31 mouse cellular contexts compared by ENCODE assay signal in genomic region chr3:145605437-145606123, GRCm38 (mm10). TPM values are rescaled to one million over a fixed set of nuclear protein-coding genes. Genes with fewer than 3 reads are reported as not detected.
A peak's percentile ranks its signal among the peaks of the same experiment; 100 is the strongest.
DNase-seq lines count a peak whose midpoint lies in the region; ATAC-seq and TF ChIP-seq lines count a peak whose summit lies in the region.
"Had no signal": no experiment of that assay in that cellular context is flagged by ENCODE, and none has a peak within 500 bp of the region (broad histone marks: within the 10 kb centered on the region; RNA-seq: fewer than 3 reads in every experiment).

No protein-coding gene starts in this region.

- no peak overlapping the region for H3K4me2 ChIP-seq in forebrain, embryonic 11.5 days (ENCODE audit: low read depth, low read length, severe bottlenecking)
- no peak overlapping the region for H3K4me2 ChIP-seq in forebrain, embryonic 13.5 days
- H3K4me2 ChIP-seq in liver, embryonic 11.5 days = no peak overlapping the region
- H3K4me2 ChIP-seq: heart, embryonic 11.5 days; hindbrain, embryonic 13.5 days; limb, embryonic 15.5 days; midbrain, embryonic 12.5 days; neural tube, embryonic 12.5 days had no signal

- no peak for TF ChIP-seq POLR2A in MEL (IDR thresholded peaks at IDR 0.05; ENCODE audit: control insufficient read depth in 1 of 2, insufficient read depth in 1 of 2, low read depth in 1 of 2, low read length in 2 of 2, poor library complexity in 1 of 2)

- H3K9ac ChIP-seq in forebrain, embryonic 11.5 days (ENCODE audit: low read length) = no peak overlapping the region
- no peak overlapping the region for H3K9ac ChIP-seq in forebrain, embryonic 13.5 days
- no peak overlapping the region for H3K9ac ChIP-seq in MEL (ENCODE audit: control insufficient read depth, low read depth, low read length, poor library complexity, severe bottlenecking)
- H3K9ac ChIP-seq in liver, embryonic 11.5 days (ENCODE audit: low read depth, low read length) = no peak overlapping the region
- H3K9ac ChIP-seq: forebrain, postnatal 0 days; hindbrain, embryonic 13.5 days; limb, embryonic 15.5 days; liver, embryonic 14.5 days; midbrain, embryonic 12.5 days; neural tube, embryonic 12.5 days had no signal

- H3K4me1 ChIP-seq in forebrain, embryonic 11.5 days (replicated peaks; ENCODE audit: control insufficient read depth, insufficient read depth, low read length) = no peaks in the 10 kb centered on the region
- 0 out of 2 replicates have a peak, but pooled peaks cover 6% of the 10 kb centered on the region for H3K4me1 ChIP-seq in forebrain, embryonic 13.5 days
- peaks cover 0 to 2% of the 10 kb centered on the region in 2 experiments; a peak in 1 of 4 replicates for H3K4me1 ChIP-seq in MEL (ENCODE audit: control insufficient read depth in 1 of 2, insufficient read depth in 2 of 2, low read length in 2 of 2)
- H3K4me1 ChIP-seq in liver, embryonic 11.5 days (replicated peaks; ENCODE audit: control insufficient read depth, insufficient read depth, low read length) = peaks cover 6% of the 10 kb centered on the region; the same call in 1 of the 2 replicates
- H3K4me1 ChIP-seq: limb, embryonic 10.5 days had no signal

- DNase-seq in forebrain, embryonic 11.5 days (ENCODE audit: low spot score) = peak; percentile 20
- DNase-seq in 416B (ENCODE audit: low read depth) (peak; percentile 46), MEL (ENCODE audit: low read depth, low spot score) (peak; percentile 33)
- DNase-seq in embryo, embryonic 10 days (ENCODE audit: low spot score) = no peak
- no peak for DNase-seq in liver, embryonic 11.5 days (ENCODE audit: low spot score)
- DNase-seq in layer of hippocampus, postnatal 10 days (ENCODE audit: low spot score in 2 of 2) = no peak
- DNase-seq: cerebellum, adult 2 months; cerebellum, postnatal 14 days; forebrain, postnatal 0 days; gastrocnemius, postnatal 25 days; heart, postnatal 36 days; kidney, adult 9 months; kidney, postnatal 10 days; lung, adult 2 months; lung, postnatal 14 days; right cerebral cortex, postnatal 25 days; spleen, adult 18-20 months; thymus, postnatal 14 days had no signal

- TF ChIP-seq EP300 in MEL (IDR thresholded peaks at IDR 0.05; ENCODE audit: low read depth in 1 of 2, low read length in 2 of 2) = peak; percentile 33 to 62

- no peaks in the 10 kb centered on the region for H3K9me3 ChIP-seq in forebrain, embryonic 11.5 days (ENCODE audit: control insufficient read depth, low read length)
- H3K9me3 ChIP-seq in forebrain, embryonic 13.5 days (replicated peaks) = no peaks in the 10 kb centered on the region
- no peaks in the 10 kb centered on the region for H3K9me3 ChIP-seq in MEL (replicated peaks; ENCODE audit: insufficient read depth, low read length)
- no peaks in the 10 kb centered on the region for H3K9me3 ChIP-seq in liver, embryonic 11.5 days (ENCODE audit: control insufficient read depth, low read length)
- H3K9me3 ChIP-seq: hindbrain, embryonic 13.5 days; limb, embryonic 10.5 days; limb, embryonic 15.5 days; midbrain, embryonic 12.5 days; neural tube, embryonic 12.5 days had no signal

- H3K27ac ChIP-seq in forebrain, embryonic 11.5 days (ENCODE audit: low read depth, low read length) = no peak overlapping the region
- no peak overlapping the region for H3K27ac ChIP-seq in forebrain, embryonic 13.5 days
- H3K27ac ChIP-seq in MEL (ENCODE audit: control insufficient read depth, low read depth, low read length) = peak overlapping the region; percentile 51; the same call in 1 of the 2 replicates
- H3K27ac ChIP-seq in liver, embryonic 11.5 days (ENCODE audit: low read depth, low read length) = no peak overlapping the region
- H3K27ac ChIP-seq: hindbrain, embryonic 13.5 days; limb, embryonic 10.5 days; liver, embryonic 14.5 days; midbrain, embryonic 12.5 days; neural tube, embryonic 12.5 days; stomach, postnatal 0 days had no signal

- WGBS in forebrain, embryonic 11.5 days = 93% methylated on average over 5 of the region's 5 CpGs
- WGBS in forebrain, embryonic 13.5 days = 93% methylated on average over 5 of the region's 5 CpGs
- 88% methylated on average over 5 of the region's 5 CpGs for WGBS in liver, embryonic 11.5 days

- ATAC-seq in forebrain, embryonic 11.5 days (replicated peaks; ENCODE audit: low FRiP score) = no peak
- ATAC-seq in forebrain, embryonic 13.5 days = no peak
- peak; percentile 50 for ATAC-seq in megakaryocyte-erythroid progenitor cell, adult 5-6 weeks (replicated peaks; ENCODE audit: low FRiP score, low TSS enrichment, poor library complexity, severe bottlenecking)
- ATAC-seq in liver, embryonic 11.5 days (replicated peaks; ENCODE audit: low FRiP score) = no peak
- ATAC-seq: forebrain, postnatal 0 days; intestine, embryonic 16.5 days had no signal

- H3K36me3 ChIP-seq in forebrain, embryonic 11.5 days (ENCODE audit: control insufficient read depth, insufficient read depth, low read length) = no peaks in the 10 kb centered on the region; the same call in 1 of the 2 replicates
- peaks cover 59% of the 10 kb centered on the region for H3K36me3 ChIP-seq in forebrain, embryonic 13.5 days (ENCODE audit: poor library complexity, severe bottlenecking)
- H3K36me3 ChIP-seq in MEL (ENCODE audit: control insufficient read depth in 1 of 2, insufficient read depth in 2 of 2, low read length in 2 of 2) = peaks cover 0 to 2% of the 10 kb centered on the region in 2 experiments
- peaks cover 22% of the 10 kb centered on the region; the same call in 1 of the 2 replicates for H3K36me3 ChIP-seq in liver, embryonic 11.5 days (ENCODE audit: control insufficient read depth, insufficient read depth, low read length)

- H3K4me3 ChIP-seq in forebrain, embryonic 11.5 days (ENCODE audit: low read depth, low read length) = no peak overlapping the region
- H3K4me3 ChIP-seq in forebrain, embryonic 13.5 days = no peak overlapping the region
- no peak overlapping the region for H3K4me3 ChIP-seq in MEL (ENCODE audit: control insufficient read depth in 1 of 2, insufficient read depth in 1 of 2, low read depth in 2 of 2, low read length in 2 of 2)
- no peak overlapping the region for H3K4me3 ChIP-seq in liver, embryonic 11.5 days (ENCODE audit: low read depth, low read length)
- H3K4me3 ChIP-seq: hindbrain, embryonic 13.5 days; limb, embryonic 10.5 days; limb, embryonic 15.5 days; midbrain, embryonic 12.5 days; myocyte; neural tube, embryonic 12.5 days had no signal

- H3K79me2 ChIP-seq in MEL (ENCODE audit: control insufficient read depth, insufficient read depth, low read length, poor library complexity) = no peaks in the 10 kb centered on the region

- no peak for TF ChIP-seq CTCF in MEL (IDR thresholded peaks at IDR 0.05 in 2 of 3, conservative IDR thresholded peaks at IDR 0.05 in 1 of 3; ENCODE audit: control insufficient read depth in 1 of 3, insufficient read depth in 1 of 3, low read depth in 2 of 3, low read length in 3 of 3, poor library complexity in 1 of 3, severe bottlenecking in 1 of 3)

- no peaks in the 10 kb centered on the region for H3K27me3 ChIP-seq in forebrain, embryonic 11.5 days (ENCODE audit: control insufficient read depth, insufficient read depth, low read length)
- H3K27me3 ChIP-seq in forebrain, embryonic 13.5 days = no peaks in the 10 kb centered on the region
- H3K27me3 ChIP-seq in MEL (ENCODE audit: control insufficient read depth in 1 of 2, insufficient read depth in 2 of 2, low read length in 2 of 2) = no peaks in the 10 kb centered on the region; a peak in 1 of 4 replicates
- no peaks in the 10 kb centered on the region for H3K27me3 ChIP-seq in liver, embryonic 11.5 days (replicated peaks; ENCODE audit: control insufficient read depth, insufficient read depth, low read length)
- H3K27me3 ChIP-seq: CH12.LX; hindbrain, embryonic 13.5 days; limb, embryonic 15.5 days; midbrain, embryonic 12.5 days; neural tube, embryonic 12.5 days had no signal

- TF ChIP-seq RAD21 in MEL (IDR thresholded peaks at IDR 0.05; ENCODE audit: low read depth, low read length) = no peak

TF ChIP-seq in MEL, 35 proteins besides CTCF, POLR2A, EP300 and RAD21:
- TF ChIP-seq SMC3 (IDR thresholded peaks at IDR 0.05; ENCODE audit: low read depth, low read length) (no peak), ZC3H11A (IDR thresholded peaks at IDR 0.05; ENCODE audit: low read depth, low read length) (no peak), GATA1 (IDR thresholded peaks at IDR 0.05; ENCODE audit: low read depth, low read length) (0 out of 2 replicates have a peak, but pooled peaks have one; percentile 16), ETS1 (IDR thresholded peaks at IDR 0.05; ENCODE audit: low read depth, low read length) (0 out of 2 replicates have a peak, but pooled peaks have one; percentile 8), HCFC1 (IDR thresholded peaks at IDR 0.05; ENCODE audit: low read depth, low read length) (no peak), MYB (IDR thresholded peaks at IDR 0.05; ENCODE audit: low read depth, low read length) (peak; percentile 67; the same call in 1 of the 2 replicates), TCF12 (IDR thresholded peaks at IDR 0.05; ENCODE audit: low read depth, low read length) (0 out of 2 replicates have a peak, but pooled peaks have one; percentile 16), USF1 (IDR thresholded peaks at IDR 0.05; ENCODE audit: low read depth, low read length) (no peak)

RNA-seq across cellular contexts. Expression of gene Znhit6, which starts 29.6 kb away (rescaled TPM):
- 39.3 and 40.3 TPM in 2 replicates for polyA plus RNA-seq in forebrain, embryonic 11.5 days (2014; fragmentation: Nextera tagmentation; extraction: Ambion mirVana)
- 34.9 and 37.1 TPM in 2 replicates for polyA plus RNA-seq in forebrain, embryonic 13.5 days (2015; fragmentation: Nextera tagmentation; extraction: Ambion mirVana)
- 32.0 and 35.2 TPM in 2 replicates for total RNA-seq in MEL (2012; rRNA removed)
- polyA plus RNA-seq in MEL (2012; ENCODE audit: insufficient read depth in 1 of 2, insufficient read length in 2 of 2, low read depth in 1 of 2, low replicate concordance in 2 of 2, missing spikeins in 1 of 2) = 100 to 1,000 TPM in 1 of 2 experiments, 10 to 100 TPM in 1; 61.4 to 337 TPM
- 33.5 and 44.3 TPM in 2 replicates for total RNA-seq in megakaryocyte-erythroid progenitor cell, adult 5-6 weeks (2014; fragmentation: Nextera tagmentation)
- total RNA-seq in megakaryocyte-erythroid progenitor cell, adult 5-6 weeks (2017) = 38.1 and 49.5 TPM in 2 replicates
- polyA plus RNA-seq in liver, embryonic 11.5 days (2014; fragmentation: Nextera tagmentation; extraction: Ambion mirVana) = 36.0 and 38.5 TPM in 2 replicates
- 10 to 100 TPM; 22.9 to 28.7 TPM for total RNA-seq in layer of hippocampus, postnatal 10 days (2021)

RNA-seq across cellular contexts. Expression of gene Ccn1, which starts 44.2 kb away (rescaled TPM):
- polyA plus RNA-seq in forebrain, embryonic 11.5 days (2014; fragmentation: Nextera tagmentation; extraction: Ambion mirVana) = 36.7 and 39.2 TPM in 2 replicates
- 32.9 and 35.6 TPM in 2 replicates for polyA plus RNA-seq in forebrain, embryonic 13.5 days (2015; fragmentation: Nextera tagmentation; extraction: Ambion mirVana)
- not detected in 2 replicates for total RNA-seq in MEL (2012; rRNA removed)
- not detected for polyA plus RNA-seq in MEL (2012; ENCODE audit: insufficient read depth in 1 of 2, insufficient read length in 2 of 2, low read depth in 1 of 2, low replicate concordance in 2 of 2, missing spikeins in 1 of 2)
- not detected in 2 replicates for total RNA-seq in megakaryocyte-erythroid progenitor cell, adult 5-6 weeks (2014; fragmentation: Nextera tagmentation)
- 1.9 TPM in 1 of 2 replicates, not detected in the other for total RNA-seq in megakaryocyte-erythroid progenitor cell, adult 5-6 weeks (2017)
- polyA plus RNA-seq in liver, embryonic 11.5 days (2014; fragmentation: Nextera tagmentation; extraction: Ambion mirVana) = 14.2 and 16.4 TPM in 2 replicates
- 1 to 10 TPM; 6.1 to 6.8 TPM for total RNA-seq in layer of hippocampus, postnatal 10 days (2021)
- total RNA-seq: CH12.LX had no signal

Comparison
In these comparisons a context has a peak if more than half of its experiments do, and no peak if none do; other contexts are left out.
1. DNase-seq: peak in forebrain, embryonic 11.5 days (single experiment), 416B (single experiment) and MEL (single experiment); none in embryo, embryonic 10 days (single experiment), liver, embryonic 11.5 days (single experiment) and layer of hippocampus, postnatal 10 days (0 of 2).